ENCODE assay signal across 8 mouse cellular contexts in genomic region chr11:48825979-48826751, GRCm38 (mm10). TPM values are rescaled to one million over a fixed set of nuclear protein-coding genes. Genes with fewer than 3 reads are reported as not detected.
DNase-seq lines count a peak whose midpoint lies in the region; ATAC-seq and TF ChIP-seq lines count a peak whose summit lies in the region.
"Not testable (repeated sequence)": the region's sequence is repeated elsewhere in the genome, so short reads cannot be mapped to it uniquely, and the experiment has no call there.

Gene Trim7, plus strand, starts transcription at chr11:48826140.
Gene Gm12184, minus strand, starts transcription at chr11:48826655.

- not testable (repeated sequence) for H3K36me3 ChIP-seq in CH12.LX (replicated peaks in 1 of 2; ENCODE audit: control insufficient read depth in 1 of 2, insufficient read depth in 1 of 2, low read length in 1 of 2); forebrain, embryonic 16.5 days (ENCODE audit: control insufficient read depth, insufficient read depth); kidney, embryonic 16.5 days (ENCODE audit: insufficient read depth, low read length); liver, embryonic 15.5 days (replicated peaks); midbrain, embryonic 11.5 days (ENCODE audit: control insufficient read depth, insufficient read depth, low read length)

- dilution Hi-C loops in CH12.LX (cut with MboI; ENCODE audit: extremely low pct_ligation_motif_present, extremely low pct_unique_long_range_greater_than_20kb, low sequenced_read_pairs): not testable (repeated sequence)

- peaks cover 12% of the 10 kb centered on the region for H3K9me3 ChIP-seq in CH12.LX (replicated peaks; ENCODE audit: low read length)
- H3K9me3 ChIP-seq in forebrain, embryonic 16.5 days (ENCODE audit: control insufficient read depth, low read length); kidney, embryonic 16.5 days (ENCODE audit: low read length); liver, embryonic 15.5 days (replicated peaks); midbrain, embryonic 11.5 days (ENCODE audit: control insufficient read depth, low read length): not testable (repeated sequence)

- TF ChIP-seq CTCF in CH12.LX (conservative IDR thresholded peaks at IDR 0.05 in 1 of 2, IDR thresholded peaks at IDR 0.05 in 1 of 2; ENCODE audit: low read depth in 2 of 2, low read length in 2 of 2): peak in 1 of 2 experiments; percentile 10; a peak in 1 of 4 replicates

- TF ChIP-seq EP300 in CH12.LX (IDR thresholded peaks at IDR 0.05; ENCODE audit: low read length): not testable (repeated sequence)

- not testable (repeated sequence) for DNase-seq in CH12.LX (ENCODE audit: extremely low read depth); midbrain, embryonic 11.5 days (ENCODE audit: low spot score, missing footprints)
- peak; percentile 42 for DNase-seq in spleen, adult 12 weeks (ENCODE audit: low spot score)

- H3K4me3 ChIP-seq in CH12.LX (replicated peaks in 1 of 3; ENCODE audit: low read depth in 2 of 3, low read length in 2 of 3, poor library complexity in 1 of 3): peak within 1 kb of the TSS; percentile 48 to 71 (median 62)
- H3K4me3 ChIP-seq in forebrain, embryonic 16.5 days (replicated peaks; ENCODE audit: low read length): peak within 1 kb of the TSS; percentile 46
- H3K4me3 ChIP-seq in kidney, embryonic 16.5 days (ENCODE audit: low read length): peak within 1 kb of the TSS; percentile 46
- H3K4me3 ChIP-seq in liver, embryonic 15.5 days (replicated peaks): peak within 1 kb of the TSS; percentile 60
- H3K4me3 ChIP-seq in midbrain, embryonic 11.5 days (ENCODE audit: low read depth, low read length): peak within 1 kb of the TSS; percentile 38

- H3K9ac ChIP-seq in CH12.LX (ENCODE audit: insufficient read depth, low read depth): peak within 1 kb of the TSS; percentile 67
- H3K9ac ChIP-seq in forebrain, embryonic 16.5 days (replicated peaks; ENCODE audit: low read depth, low read length): peak within 1 kb of the TSS; percentile 41; the same call in 1 of the 2 replicates
- peak within 1 kb of the TSS; percentile 65 for H3K9ac ChIP-seq in kidney, embryonic 16.5 days (replicated peaks; ENCODE audit: low read length)
- peak within 1 kb of the TSS; percentile 35; the same call in 1 of the 2 replicates for H3K9ac ChIP-seq in liver, embryonic 15.5 days
- H3K9ac ChIP-seq in midbrain, embryonic 11.5 days (ENCODE audit: low read length): peak within 1 kb of the TSS; percentile 48

- peak within 1 kb of the TSS; percentile 86 for H3K27ac ChIP-seq in CH12.LX (ENCODE audit: insufficient read depth, low read depth)
- H3K27ac ChIP-seq in forebrain, embryonic 16.5 days (ENCODE audit: low read length); liver, embryonic 15.5 days (replicated peaks); midbrain, embryonic 11.5 days (ENCODE audit: low read depth, low read length): not testable (repeated sequence)
- peak within 1 kb of the TSS; percentile 36; the same call in 1 of the 2 replicates for H3K27ac ChIP-seq in kidney, embryonic 16.5 days (ENCODE audit: low read length)

- TF ChIP-seq POLR2A in CH12.LX (IDR thresholded peaks at IDR 0.05; ENCODE audit: low read depth, low read length): not testable (repeated sequence)

- H3K4me2 ChIP-seq in CH12.LX (ENCODE audit: insufficient read depth, low read depth, poor library complexity, severe bottlenecking): peak within 1 kb of the TSS; percentile 56
- peak within 1 kb of the TSS; percentile 60 for H3K4me2 ChIP-seq in forebrain, embryonic 16.5 days (ENCODE audit: low read length)
- H3K4me2 ChIP-seq in kidney, embryonic 16.5 days (replicated peaks; ENCODE audit: low read depth, low read length): peak within 1 kb of the TSS; percentile 67
- peak within 1 kb of the TSS; percentile 83 for H3K4me2 ChIP-seq in liver, embryonic 15.5 days
- H3K4me2 ChIP-seq in midbrain, embryonic 11.5 days: peak within 1 kb of the TSS; percentile 48

- not testable (repeated sequence) for TF ChIP-seq RAD21 in CH12.LX (IDR thresholded peaks at IDR 0.05; ENCODE audit: low read depth, low read length)

- WGBS in forebrain, embryonic 16.5 days: under 1% methylated on average over 34 of the region's 92 CpGs
- WGBS in kidney, embryonic 16.5 days: under 1% methylated on average over 42 of the region's 92 CpGs
- under 1% methylated on average over 35 of the region's 92 CpGs for WGBS in liver, embryonic 15.5 days (ENCODE audit: insufficient replicate concordance)
- under 1% methylated on average over 31 of the region's 92 CpGs for WGBS in midbrain, embryonic 11.5 days

- H3K79me2 ChIP-seq in CH12.LX (replicated peaks; ENCODE audit: control insufficient read depth, extremely low read depth, insufficient read depth, poor library complexity, severe bottlenecking): not testable (repeated sequence)

- peaks cover 10 to 28% of the 10 kb centered on the region in 2 experiments for H3K4me1 ChIP-seq in CH12.LX (ENCODE audit: control insufficient read depth in 1 of 2, insufficient read depth in 2 of 2)
- H3K4me1 ChIP-seq in forebrain, embryonic 16.5 days (replicated peaks; ENCODE audit: control insufficient read depth, insufficient read depth, low read length): peaks cover 16% of the 10 kb centered on the region
- H3K4me1 ChIP-seq in kidney, embryonic 16.5 days (ENCODE audit: insufficient read depth, low read length); midbrain, embryonic 11.5 days (ENCODE audit: control insufficient read depth, insufficient read depth, low read length): not testable (repeated sequence)
- H3K4me1 ChIP-seq in liver, embryonic 15.5 days (replicated peaks): peaks cover 35% of the 10 kb centered on the region

- peak; percentile 37 for ATAC-seq in common myeloid progenitor, adult 5-6 weeks (replicated peaks; ENCODE audit: low read depth, poor library complexity, severe bottlenecking)
- ATAC-seq in forebrain, embryonic 16.5 days: peak; percentile 69
- peak; percentile 20 to 36; a peak in 3 of 4 replicates for ATAC-seq in hematopoietic stem cell, adult 5-6 weeks (replicated peaks in 1 of 2; ENCODE audit: insufficient read depth in 1 of 2, low FRiP score in 2 of 2, low TSS enrichment in 1 of 2, low read depth in 1 of 2, poor library complexity in 2 of 2, severe bottlenecking in 2 of 2)
- ATAC-seq in kidney, embryonic 16.5 days (ENCODE audit: low FRiP score, low TSS enrichment): peak; percentile 85
- ATAC-seq in liver, embryonic 15.5 days (ENCODE audit: insufficient read depth): peak; percentile 73
- ATAC-seq in midbrain, embryonic 11.5 days (ENCODE audit: low FRiP score): peak; percentile 83

- peaks cover 11% of the 10 kb centered on the region for H3K27me3 ChIP-seq in CH12.LX (replicated peaks)
- peaks cover 15% of the 10 kb centered on the region; the same call in 1 of the 2 replicates for H3K27me3 ChIP-seq in forebrain, embryonic 16.5 days (replicated peaks; ENCODE audit: control insufficient read depth, insufficient read depth, low read length)
- not testable (repeated sequence) for H3K27me3 ChIP-seq in kidney, embryonic 16.5 days (ENCODE audit: insufficient read depth, low read length)
- H3K27me3 ChIP-seq in liver, embryonic 15.5 days: peaks cover 43% of the 10 kb centered on the region
- H3K27me3 ChIP-seq in midbrain, embryonic 11.5 days (ENCODE audit: control insufficient read depth, insufficient read depth, low read length): peaks cover 14% of the 10 kb centered on the region

- in situ Hi-C loops in CH12.LX (cut with MboI; ENCODE audit: low pct_ligation_motif_present, low pct_unique_long_range_greater_than_20kb, low sequenced_read_pairs): not testable (repeated sequence)

TF ChIP-seq in CH12.LX, 34 proteins besides CTCF, POLR2A, EP300 and RAD21:
- TF ChIP-seq MXI1 (IDR thresholded peaks at IDR 0.05; ENCODE audit: low read depth, low read length): 0 out of 2 replicates have a peak, but pooled peaks have one; percentile 19

RNA-seq across cellular contexts. Expression of gene Trim7, which starts in this region (rescaled TPM):
- total RNA-seq in CH12.LX (2012; rRNA removed) (20.8 and 34.6 TPM in 2 replicates), CH12.LX (2014; rRNA removed) (9.2 and 9.5 TPM in 2 replicates)
- 11.6 and 15.1 TPM in 2 replicates for polyA plus RNA-seq in CH12.LX (2012; ENCODE audit: insufficient read length, low read depth)
- 0.19 and 0.78 TPM in 2 replicates for total RNA-seq in common myeloid progenitor, adult 5-6 weeks (2017)
- 1.4 and 2.0 TPM in 2 replicates for polyA plus RNA-seq in forebrain, embryonic 16.5 days (2015; fragmentation: Nextera tagmentation; extraction: Ambion mirVana)
- 0.19 and 4.3 TPM in 2 replicates for total RNA-seq in hematopoietic stem cell, adult 5-6 weeks (2017)
- 4.4 and 4.8 TPM in 2 replicates for polyA plus RNA-seq in kidney, embryonic 16.5 days (2015; fragmentation: Nextera tagmentation; extraction: Ambion mirVana)
- polyA plus RNA-seq in liver, embryonic 15.5 days (2015; fragmentation: Nextera tagmentation; extraction: Ambion mirVana): 0.09 and 0.21 TPM in 2 replicates
- 0.40 and 0.73 TPM in 2 replicates for polyA plus RNA-seq in midbrain, embryonic 11.5 days (2014; fragmentation: Nextera tagmentation; extraction: Ambion mirVana)

RNA-seq across cellular contexts. Expression of gene Gm12184, which starts in this region (rescaled TPM):
- total RNA-seq in CH12.LX (2012; rRNA removed): 6.8 and 7.1 TPM in 2 replicates
- 51.6 and 61.0 TPM in 2 replicates for total RNA-seq in CH12.LX (2014; rRNA removed)
- polyA plus RNA-seq in CH12.LX (2012; ENCODE audit: insufficient read length, low read depth): 5.6 and 17.1 TPM in 2 replicates
- total RNA-seq in common myeloid progenitor, adult 5-6 weeks (2017): 48.6 and 64.4 TPM in 2 replicates
- 2.8 and 3.9 TPM in 2 replicates for polyA plus RNA-seq in forebrain, embryonic 16.5 days (2015; fragmentation: Nextera tagmentation; extraction: Ambion mirVana)
- 19.9 and 23.2 TPM in 2 replicates for total RNA-seq in hematopoietic stem cell, adult 5-6 weeks (2017)
- polyA plus RNA-seq in kidney, embryonic 16.5 days (2015; fragmentation: Nextera tagmentation; extraction: Ambion mirVana): 0.86 and 1.2 TPM in 2 replicates
- polyA plus RNA-seq in liver, embryonic 15.5 days (2015; fragmentation: Nextera tagmentation; extraction: Ambion mirVana): 1.4 and 2.1 TPM in 2 replicates
- polyA plus RNA-seq in midbrain, embryonic 11.5 days (2014; fragmentation: Nextera tagmentation; extraction: Ambion mirVana): 7.4 and 11.5 TPM in 2 replicates

Comparison
In these comparisons a context has a peak if more than half of its experiments do, and no peak if none do; other contexts are left out.
1. ATAC-seq: peak in every context shown above with its lines; median percentile 85 in kidney, embryonic 16.5 days; 83 in midbrain, embryonic 11.5 days; 73 in liver, embryonic 15.5 days; 69 in forebrain, embryonic 16.5 days; 37 in common myeloid progenitor, adult 5-6 weeks; 28 in hematopoietic stem cell, adult 5-6 weeks.